In the genomic region with DNA sequence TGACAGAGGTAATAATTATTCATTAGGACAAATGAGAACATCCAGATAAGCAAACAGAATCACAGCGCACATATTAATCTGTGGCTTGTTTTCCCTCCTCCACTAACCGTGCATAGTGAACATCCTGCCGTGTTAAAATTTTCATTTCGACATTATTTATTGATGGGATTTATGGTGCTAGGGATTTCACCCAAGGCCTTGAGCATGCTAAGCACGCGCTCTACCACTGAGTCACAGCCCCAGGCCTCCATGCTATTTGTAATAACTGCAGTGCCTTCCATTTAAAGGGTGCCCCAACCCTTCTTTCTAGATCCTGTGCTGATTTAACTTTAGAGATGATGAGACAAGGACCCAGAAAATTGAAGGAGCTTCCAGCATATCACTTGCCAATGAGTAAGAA, we compare ENCODE assay signal across 27 mouse cellular contexts. TPM values are rescaled to one million over a fixed set of nuclear protein-coding genes. Genes with fewer than 3 reads are reported as not detected.
"Had no signal": no experiment of that assay in that cellular context is flagged by ENCODE, and none has a peak within 500 bp of the region (broad histone marks: within the 10 kb centered on the region; RNA-seq: fewer than 3 reads in every experiment).

No protein-coding gene starts in this region.

- H3K4me1 ChIP-seq: heart, embryonic 12.5 days had no signal

- H3K36me3 ChIP-seq: heart, embryonic 10.5 days; heart, embryonic 12.5 days; hindbrain, embryonic 10.5 days; hindbrain, embryonic 12.5 days; intestine, embryonic 15.5 days; limb, embryonic 10.5 days; limb, embryonic 12.5 days had no signal

- H3K9ac ChIP-seq: heart, embryonic 12.5 days; hindbrain, embryonic 12.5 days; hindbrain, embryonic 14.5 days; intestine, embryonic 15.5 days; limb, embryonic 12.5 days had no signal

- H3K4me2 ChIP-seq: heart, embryonic 12.5 days; hindbrain, embryonic 12.5 days; hindbrain, embryonic 14.5 days; intestine, embryonic 15.5 days; limb, embryonic 12.5 days; liver, embryonic 11.5 days had no signal

- H3K4me3 ChIP-seq: gastrocnemius, adult 2 months; heart, embryonic 10.5 days; heart, embryonic 12.5 days; hindbrain, embryonic 10.5 days; hindbrain, embryonic 12.5 days; intestine, embryonic 15.5 days; layer of hippocampus, adult 2 months; left cerebral cortex, adult 2 months; limb, embryonic 10.5 days; limb, embryonic 12.5 days had no signal

- H3K27me3 ChIP-seq: heart, embryonic 12.5 days; intestine, embryonic 15.5 days; limb, embryonic 12.5 days had no signal

- H3K27ac ChIP-seq: gastrocnemius, adult 2 months; heart, embryonic 10.5 days; hindbrain, embryonic 10.5 days; hindbrain, embryonic 12.5 days; hindbrain, embryonic 14.5 days; intestine, embryonic 15.5 days; left cerebral cortex, adult 2 months; limb, embryonic 10.5 days; limb, embryonic 12.5 days had no signal

- DNase-seq: gastrocnemius, adult 2 months; gastrocnemius, postnatal 10 days; gastrocnemius, postnatal 25 days; heart, adult 18-20 months; heart, postnatal 10 days; heart, postnatal 4 days; kidney, adult 18-20 months; kidney, adult 8-10 months; kidney, postnatal 10 days; kidney, postnatal 25 days; kidney, postnatal 4 days; liver had no signal

- H3K9me3 ChIP-seq: heart, embryonic 10.5 days; heart, embryonic 12.5 days; hindbrain, embryonic 12.5 days; intestine, embryonic 15.5 days; limb, embryonic 10.5 days; limb, embryonic 12.5 days had no signal

- ATAC-seq: hindbrain, embryonic 16.5 days; inflammation-experienced regulatory T-cells, adult 6 months; intestine, embryonic 15.5 days; intestine, postnatal 0 days had no signal

RNA-seq across cellular contexts. Expression of a gene that starts 36.2 kb away (rescaled TPM):
- total RNA-seq: granulocyte monocyte progenitor cell, adult 5-6 weeks had no signal
